Mouse (Mus musculus) myocyte (in vitro differentiated cells): ENCODE data around the gene Osbpl5. TPM values are rescaled to one million over a fixed set of nuclear protein-coding genes. Genes with fewer than 3 reads are reported as not detected.
A peak's percentile ranks its signal among the peaks of the same experiment; 100 is the strongest.

ENCODE experiments used
- H3K27me3 ChIP-seq: one replicate; pipeline ENCODE4 v1.6.1; 2011; ENCODE audit not compliant: control insufficient read depth, insufficient read depth, insufficient read length
- H3K36me3 ChIP-seq: one replicate; pipeline ENCODE4 v1.6.1; 2011; ENCODE audit not compliant: control insufficient read depth, insufficient read depth
- H3K4me2 ChIP-seq: one replicate; pipeline ENCODE4 v1.6.1; 2011; ENCODE audit warnings: low read depth, control low read depth
- H3K4me3 ChIP-seq: one replicate; pipeline ENCODE4 v1.5.1; 2011; ENCODE audit warnings: mild to moderate bottlenecking, control low read depth, moderate library complexity
- H3K79me2 ChIP-seq: one replicate; pipeline ENCODE4 v1.6.1; 2011; ENCODE audit not compliant: control insufficient read depth, insufficient read depth
- H3ac ChIP-seq: one replicate; pipeline ENCODE4 v1.6.1; 2011; ENCODE audit not compliant: control insufficient read depth, insufficient read length
- CEBPB ChIP-seq: IDR thresholded peaks from 2 replicates; pipeline ENCODE4 v1.6.1; 2011; ENCODE audit warnings: mild to moderate bottlenecking, moderate library complexity; ENCODE audit not compliant: poor library complexity, insufficient read depth, severe bottlenecking
- E2F4 ChIP-seq: IDR thresholded peaks from one replicate; pipeline ENCODE4 v1.6.1; 2011; ENCODE audit warnings: mild to moderate bottlenecking, control low read depth, moderate library complexity; ENCODE audit not compliant: insufficient read depth
- MAX ChIP-seq: IDR thresholded peaks from one replicate; pipeline ENCODE4 v1.6.1; 2011; ENCODE audit warnings: low read depth, mild to moderate bottlenecking, control low read depth
- MYOD1 ChIP-seq, 3 experiments: IDR thresholded peaks; one replicate each; pipeline ENCODE4 v1.6.1; 2011; ENCODE audit warnings: control low read depth in 2 of 3, low read depth in 2 of 3, mild to moderate bottlenecking in 2 of 3, moderate library complexity in 1 of 3; ENCODE audit not compliant: insufficient read length in 2 of 3, control insufficient read depth in 1 of 3
- MYOG ChIP-seq, 3 experiments: IDR thresholded peaks; one replicate each; pipeline ENCODE4 v1.6.1; 2011; ENCODE audit warnings: control low read depth in 2 of 3, low read depth in 2 of 3, mild to moderate bottlenecking in 2 of 3; ENCODE audit not compliant: insufficient read length in 2 of 3, control insufficient read depth in 1 of 3, insufficient read depth in 1 of 3
- POLR2A ChIP-seq: IDR thresholded peaks from one replicate; pipeline ENCODE4 v1.6.1; 2011; ENCODE audit warnings: low read depth, mild to moderate bottlenecking, control low read depth, moderate library complexity; ENCODE audit not compliant: insufficient read length
- POLR2AphosphoS2 ChIP-seq: IDR thresholded peaks from one replicate; pipeline ENCODE4 v1.6.1; 2011; ENCODE audit warnings: low read depth, control low read depth; ENCODE audit not compliant: insufficient read length
- REST ChIP-seq: IDR thresholded peaks from one replicate; pipeline ENCODE4 v1.6.1; 2011; ENCODE audit warnings: mild to moderate bottlenecking, control low read depth, moderate library complexity; ENCODE audit not compliant: insufficient read depth, insufficient read length
- SRF ChIP-seq: IDR thresholded peaks from one replicate; pipeline ENCODE4 v1.6.1; 2011; ENCODE audit warnings: low read depth; ENCODE audit not compliant: control insufficient read depth, insufficient read length
- TCF12 ChIP-seq: IDR thresholded peaks from one replicate; pipeline ENCODE4 v1.6.1; 2011; ENCODE audit warnings: mild to moderate bottlenecking, control low read depth; ENCODE audit not compliant: poor library complexity, insufficient read depth, severe bottlenecking
- TCF3 ChIP-seq: IDR thresholded peaks from one replicate; pipeline ENCODE4 v1.6.1; 2011; ENCODE audit warnings: low read depth, control low read depth; ENCODE audit not compliant: insufficient read length
- USF1 ChIP-seq: IDR thresholded peaks from one replicate; pipeline ENCODE4 v1.6.1; 2011; ENCODE audit warnings: low read depth, mild to moderate bottlenecking, control low read depth, moderate library complexity
- polyA plus RNA-seq: library from polyadenylated mRNA; unstranded; fragments of >200 nt; fragmentation: generic; extraction: Trizol; gene quantifications from one replicate; pipeline ENCODE4 v1.2.1, GENCODE M21; 2012; ENCODE audit warnings: missing spikeins

Gene Osbpl5
- polyA plus RNA-seq, result 49.6 TPM

DNA sequence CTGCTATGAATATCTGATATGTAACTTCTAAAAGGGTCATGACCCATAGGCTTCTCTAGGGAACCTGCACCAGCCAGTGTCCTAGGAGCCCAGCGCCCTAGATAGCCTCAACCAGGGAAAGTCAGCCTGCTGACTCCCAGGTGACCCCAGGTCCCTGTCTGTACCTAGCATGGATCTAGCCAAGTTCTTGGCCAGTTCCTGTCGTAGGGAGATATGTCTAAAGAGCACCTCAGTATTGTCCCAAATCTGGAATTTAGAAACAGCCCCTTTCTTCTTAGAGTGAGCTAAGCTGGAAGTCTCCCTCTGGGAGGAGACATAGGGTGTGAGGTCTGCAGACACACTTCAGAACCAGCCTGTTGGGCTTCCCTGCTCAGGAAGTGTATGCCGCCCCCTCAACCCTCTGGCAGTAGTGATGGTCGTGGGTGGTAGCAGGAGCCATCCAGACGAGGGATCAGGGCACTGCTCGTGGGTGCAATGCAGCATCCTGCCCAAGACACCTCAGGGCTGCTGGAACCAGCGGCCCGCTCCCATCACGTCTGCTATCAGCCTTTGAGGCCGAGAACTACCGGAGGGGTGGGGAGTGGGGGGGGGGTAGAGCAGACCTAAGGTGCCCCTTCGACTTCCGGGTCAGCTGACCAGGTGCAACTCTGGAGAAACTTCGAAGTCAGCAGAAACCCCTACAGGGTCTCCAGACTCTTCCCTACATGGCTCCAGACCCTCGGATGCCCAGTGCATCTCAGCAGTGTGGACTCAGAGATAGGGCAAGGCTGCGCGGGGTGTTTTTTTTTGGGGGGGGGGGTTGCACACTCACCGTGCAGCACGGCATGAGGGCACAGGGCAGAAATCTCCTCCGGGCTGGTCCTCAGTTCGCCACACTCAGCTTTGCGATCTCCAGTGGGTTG lies at the start of gene Osbpl5:
TSS of gene Osbpl5 (minus strand) at position 861 of the 902 bp plus-strand sequence.
- no peaks in the 10 kb centered on the region for H3K79me2 ChIP-seq
- H3ac ChIP-seq, result no peak within 1 kb of the TSS
- TF ChIP-seq MAX, result no peak
- no peak for TF ChIP-seq TCF12
- TF ChIP-seq MYOD1 (IDR thresholded peaks at IDR 0.05; ENCODE audit: control insufficient read depth in 1 of 3, insufficient read length in 2 of 3, low read depth in 2 of 3), result no peak
- no peak for TF ChIP-seq CEBPB
- TF ChIP-seq E2F4, result no peak
- TF ChIP-seq SRF, result no peak
- TF ChIP-seq MYOG (IDR thresholded peaks at IDR 0.05; ENCODE audit: control insufficient read depth in 1 of 3, insufficient read depth in 1 of 3, insufficient read length in 2 of 3, low read depth in 2 of 3), result no peak
- TF ChIP-seq POLR2A, result no peak
- TF ChIP-seq USF1, result no peak
- TF ChIP-seq TCF3, result no peak
- no peaks in the 10 kb centered on the region for H3K27me3 ChIP-seq
- no peaks in the 10 kb centered on the region for H3K36me3 ChIP-seq
- peak within 1 kb of the TSS; percentile 13 for H3K4me3 ChIP-seq
- H3K4me2 ChIP-seq, result peak within 1 kb of the TSS; percentile 90

DNA sequence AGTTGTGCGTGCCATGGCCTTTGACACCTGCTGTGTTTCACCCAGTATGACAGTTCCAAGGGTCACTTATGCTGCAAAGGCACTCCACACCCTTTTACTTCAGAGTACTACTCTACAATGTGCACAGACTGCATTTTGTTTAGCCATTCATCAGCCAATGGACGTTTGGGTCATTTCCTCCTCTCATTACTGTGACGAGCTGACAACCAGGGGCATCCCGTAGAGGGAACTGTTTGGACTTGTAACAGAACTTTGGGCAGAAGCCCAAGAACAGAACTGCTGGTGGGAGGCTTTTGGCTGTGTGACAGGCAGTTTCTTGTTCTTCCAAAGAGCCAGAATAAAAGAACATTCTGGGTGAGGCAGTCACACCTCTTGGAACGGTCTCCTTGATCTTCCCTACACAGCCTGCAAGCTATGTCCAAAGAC lies 48.4 kb upstream of the Osbpl5 start:
- no peak for TF ChIP-seq USF1
- TF ChIP-seq MYOG (IDR thresholded peaks at IDR 0.05; ENCODE audit: control insufficient read depth in 1 of 3, insufficient read depth in 1 of 3, insufficient read length in 2 of 3, low read depth in 2 of 3), result no peak
- TF ChIP-seq MAX, result no peak
- Histone ChIP-seq H3K4me3 (no peak overlapping the region), H3ac (no peak overlapping the region), H3K4me2 (no peak overlapping the region), H3K27me3 (no peaks in the 10 kb centered on the region), H3K79me2 (no peaks in the 10 kb centered on the region), H3K36me3 (peaks cover 19% of the 10 kb centered on the region)

DNA sequence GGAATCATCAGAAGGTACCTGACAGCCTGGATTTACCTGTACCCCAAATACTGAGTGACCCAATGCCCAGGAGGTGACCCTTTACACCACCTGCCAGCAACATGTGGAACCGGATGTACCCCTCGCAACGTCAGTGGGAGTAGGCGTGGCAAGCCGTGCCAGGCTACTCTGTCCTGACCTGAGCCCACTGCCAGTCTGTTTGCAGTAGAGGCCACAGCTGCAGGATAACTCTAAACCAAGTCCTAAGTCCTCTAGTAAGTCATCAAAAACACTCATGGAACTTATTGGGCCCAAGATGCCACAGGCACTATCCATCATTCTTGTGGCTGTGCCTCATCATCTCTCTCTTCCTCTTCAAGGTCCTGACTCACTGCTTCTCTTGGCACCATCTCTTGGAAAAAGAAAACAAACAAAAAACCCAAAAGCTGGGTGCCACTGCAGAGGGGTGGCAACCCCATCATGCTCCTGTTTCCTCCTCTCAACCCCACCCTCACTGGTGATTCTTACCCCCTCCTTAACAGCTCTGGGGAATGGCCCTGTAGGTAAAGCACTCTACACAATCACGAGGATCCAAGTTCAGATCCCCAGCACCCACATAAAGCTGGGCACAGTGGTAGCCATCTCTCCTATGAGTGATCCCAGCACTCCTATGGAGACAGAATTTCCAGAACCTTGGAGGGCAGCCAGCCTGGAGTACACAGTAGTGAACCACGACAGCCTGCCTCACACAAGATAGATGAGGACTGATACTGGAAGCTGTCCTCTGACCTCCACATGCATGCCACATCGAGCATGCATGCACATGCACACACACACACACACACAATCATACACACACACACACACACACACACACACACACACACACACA lies 44.6 kb upstream of the Osbpl5 start:
- peaks cover 16% of the 10 kb centered on the region for H3K36me3 ChIP-seq
- TF ChIP-seq SRF (no peak), MYOD1 (IDR thresholded peaks at IDR 0.05; ENCODE audit: control insufficient read depth in 1 of 3, insufficient read length in 2 of 3, low read depth in 2 of 3) (peak in 2 of 3 experiments; percentile 10 to 73), TCF12 (no peak), CEBPB (no peak), E2F4 (no peak)
- H3K4me3 ChIP-seq, result no peak overlapping the region
- H3K27me3 ChIP-seq, result no peaks in the 10 kb centered on the region
- no peaks in the 10 kb centered on the region for H3K79me2 ChIP-seq
- no peak overlapping the region for H3ac ChIP-seq
- peak overlapping the region; percentile 50 for H3K4me2 ChIP-seq

DNA sequence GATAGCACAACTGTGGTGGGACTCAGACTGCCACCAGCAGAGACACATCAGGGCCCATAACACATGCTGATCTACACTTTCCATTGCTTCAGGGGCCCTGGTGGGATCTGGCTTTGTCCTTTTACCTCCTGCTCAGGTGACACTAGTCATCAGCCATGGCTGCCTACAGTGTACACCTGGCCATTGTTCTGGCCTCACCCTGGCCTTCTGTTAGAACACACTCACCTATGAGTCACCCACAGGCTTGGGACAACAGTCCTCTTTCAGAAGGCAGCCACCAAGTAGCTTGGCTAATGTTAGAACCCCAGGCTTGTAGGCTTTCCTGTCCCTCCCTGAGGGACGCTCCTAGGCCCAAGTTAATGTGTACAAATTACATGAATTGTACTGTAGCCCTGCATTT lies 44.0 kb upstream of the Osbpl5 start:
- no peaks in the 10 kb centered on the region for H3K27me3 ChIP-seq
- no peak overlapping the region for H3ac ChIP-seq
- peak overlapping the region; percentile 50 for H3K4me2 ChIP-seq
- no peak overlapping the region for H3K4me3 ChIP-seq
- H3K79me2 ChIP-seq, result no peaks in the 10 kb centered on the region
- peaks cover 14% of the 10 kb centered on the region for H3K36me3 ChIP-seq
- no peak for TF ChIP-seq USF1
- no peak for TF ChIP-seq CEBPB
- no peak for TF ChIP-seq MYOG (IDR thresholded peaks at IDR 0.05; ENCODE audit: control insufficient read depth in 1 of 3, insufficient read depth in 1 of 3, insufficient read length in 2 of 3, low read depth in 2 of 3)
- TF ChIP-seq REST, result no peak
- TF ChIP-seq TCF12, result no peak
- TF ChIP-seq POLR2A, result no peak
- no peak for TF ChIP-seq MAX
- no peak for TF ChIP-seq POLR2AphosphoS2
- TF ChIP-seq SRF, result no peak
- no peak for TF ChIP-seq MYOD1 (IDR thresholded peaks at IDR 0.05; ENCODE audit: control insufficient read depth in 1 of 3, insufficient read length in 2 of 3, low read depth in 2 of 3)
- no peak for TF ChIP-seq TCF3
- TF ChIP-seq E2F4, result no peak
